Mouse (Mus musculus) forebrain, embryonic 15.5 days (tissue): ENCODE results near the gene Cdkn2aipnl. TPM values are rescaled to one million over a fixed set of nuclear protein-coding genes. Genes with fewer than 3 reads are reported as not detected.

ENCODE experiments used
- ATAC-seq: fragments of 200-750 bp; cut with Nextera tagmentation; replicated peaks from 2 replicates; pipeline ENCODE4 v1.8.0; 2017; ENCODE audit warnings: mild to moderate bottlenecking, moderate TSS enrichment, moderate library complexity
- H3K27ac ChIP-seq: fragments of 300-500 bp; sonication (generic); replicated peaks from 2 replicates; pipeline ENCODE4 v1.5.1; 2015; ENCODE audit warnings: mild to moderate bottlenecking, inconsistent platforms
- H3K27me3 ChIP-seq: fragments of 300-500 bp; sonication (generic); 2 replicates; pipeline ENCODE4 v1.6.1; 2015; ENCODE audit warnings: inconsistent platforms
- H3K36me3 ChIP-seq: fragments of 300-500 bp; sonication (generic); 2 replicates; pipeline ENCODE4 v1.6.1; 2015; ENCODE audit warnings: mild to moderate bottlenecking, inconsistent platforms
- H3K4me1 ChIP-seq: fragments of 300-500 bp; sonication (generic); 2 replicates; pipeline ENCODE4 v1.6.1; 2015; ENCODE audit warnings: inconsistent platforms
- H3K4me2 ChIP-seq: fragments of 300-500 bp; sonication (generic); replicated peaks from 2 replicates; pipeline ENCODE4 v1.6.1; 2015; ENCODE audit warnings: mild to moderate bottlenecking, inconsistent platforms
- H3K4me3 ChIP-seq: fragments of 300-500 bp; sonication (generic); 2 replicates; pipeline ENCODE4 v1.5.1; 2015; ENCODE audit warnings: mild to moderate bottlenecking, inconsistent platforms
- H3K9ac ChIP-seq: fragments of 300-500 bp; sonication (generic); replicated peaks from 2 replicates; pipeline ENCODE4 v1.6.1; 2015; ENCODE audit warnings: mild to moderate bottlenecking, inconsistent platforms
- H3K9me3 ChIP-seq: fragments of 300-500 bp; sonication (generic); 2 replicates; pipeline ENCODE4 v1.6.1; 2016; ENCODE audit warnings: inconsistent platforms
- WGBS: fragments of 180-500 bp; shearing (Covaris S2); methylation state at CpG from one replicate; pipeline ENCODE4 v1.1.7; 2015; ENCODE audit warnings: mixed read lengths; 5-methylcytosine and 5-hydroxymethylcytosine counted together
- polyA plus RNA-seq: library from polyadenylated mRNA; unstranded; fragments of >200 nt; fragmentation: Nextera tagmentation; extraction: Ambion mirVana; gene quantifications from 2 replicates; pipeline ENCODE4 v1.2.1, GENCODE M21; 2015

The Cdkn2aipnl gene
- polyA plus RNA-seq, 1 experiment from 2014 or later: 118 TPM

GRCm38 (mm10) chr11:51935636-51936434 is 31.6 kb upstream of the Cdkn2aipnl start:
- H3K4me2 ChIP-seq: no peak overlapping the region
- no peak for ATAC-seq
- no peaks in the 10 kb centered on the region for H3K36me3 ChIP-seq
- WGBS: 65% methylated on average over 5 of the region's 5 CpGs
- H3K27me3 ChIP-seq: no peaks in the 10 kb centered on the region
- no peaks in the 10 kb centered on the region for H3K4me1 ChIP-seq
- no peak overlapping the region for H3K4me3 ChIP-seq
- H3K9me3 ChIP-seq: no peaks in the 10 kb centered on the region
- H3K9ac ChIP-seq: no peak overlapping the region
- no peak overlapping the region for H3K27ac ChIP-seq

GRCm38 (mm10) chr11:51937361-51937781 is 30.1 kb upstream of the Cdkn2aipnl start:
- Histone ChIP-seq H3K36me3 (no peaks in the 10 kb centered on the region), H3K4me1 (no peaks in the 10 kb centered on the region), H3K27me3 (no peaks in the 10 kb centered on the region), H3K4me3 (no peak overlapping the region), H3K9ac (no peak overlapping the region), H3K9me3 (no peaks in the 10 kb centered on the region), H3K4me2 (no peak overlapping the region), H3K27ac (no peak overlapping the region)
- 61% methylated on average over 6 of the region's 6 CpGs for WGBS
- ATAC-seq: no peak

- Histone ChIP-seq H3K4me3 (no peak overlapping the region), H3K9me3 (no peaks in the 10 kb centered on the region), H3K4me1 (peaks cover 12% of the 10 kb centered on the region; the same call in 1 of the 2 replicates), H3K9ac (no peak overlapping the region), H3K27me3 (no peaks in the 10 kb centered on the region), H3K27ac (no peak overlapping the region), H3K4me2 (no peak overlapping the region), H3K36me3 (no peaks in the 10 kb centered on the region)
- no peak for ATAC-seq
- WGBS: 88% methylated on average over 12 of the region's 12 CpGs
These were observed 28.5 kb upstream of the Cdkn2aipnl start for GRCm38 (mm10) chr11:51938817-51939589.

GRCm38 (mm10) chr11:51939590-51939955 is 27.9 kb upstream of the Cdkn2aipnl start:
- Histone ChIP-seq H3K36me3 (no peaks in the 10 kb centered on the region), H3K4me3 (no peak overlapping the region), H3K27ac (no peak overlapping the region), H3K9ac (no peak overlapping the region), H3K27me3 (no peaks in the 10 kb centered on the region), H3K4me1 (peaks cover 12% of the 10 kb centered on the region; the same call in 1 of the 2 replicates), H3K9me3 (no peaks in the 10 kb centered on the region), H3K4me2 (no peak overlapping the region)
- no peak for ATAC-seq
- 85% methylated on average over 8 of the region's 8 CpGs for WGBS

- H3K27me3 ChIP-seq: no peaks in the 10 kb centered on the region
- peaks cover 15% of the 10 kb centered on the region; the same call in 1 of the 2 replicates for H3K4me1 ChIP-seq
- ATAC-seq: no peak
- H3K9me3 ChIP-seq: no peaks in the 10 kb centered on the region
- WGBS: 77% methylated on average over 13 of the region's 13 CpGs
- H3K4me2 ChIP-seq: no peak overlapping the region
- no peak overlapping the region for H3K4me3 ChIP-seq
- no peak overlapping the region for H3K9ac ChIP-seq
- H3K36me3 ChIP-seq: no peaks in the 10 kb centered on the region
- H3K27ac ChIP-seq: no peak overlapping the region
These were observed 26.9 kb upstream of the Cdkn2aipnl start for GRCm38 (mm10) chr11:51940511-51940955.

- WGBS: 54% methylated on average over 15 of the region's 15 CpGs
- no peaks in the 10 kb centered on the region for H3K36me3 ChIP-seq
- H3K9me3 ChIP-seq: no peaks in the 10 kb centered on the region
- peak overlapping the region; percentile 50 for H3K27ac ChIP-seq
- H3K4me1 ChIP-seq: peaks cover 19% of the 10 kb centered on the region; the same call in 1 of the 2 replicates
- peak; percentile 72 for ATAC-seq
- H3K4me3 ChIP-seq: no peak overlapping the region
- H3K4me2 ChIP-seq: no peak overlapping the region; the same call in 1 of the 2 replicates
- H3K9ac ChIP-seq: no peak overlapping the region
- no peaks in the 10 kb centered on the region for H3K27me3 ChIP-seq
These were observed 24.6 kb upstream of the Cdkn2aipnl start for GRCm38 (mm10) chr11:51942602-51943499.

GRCm38 (mm10) chr11:51943500-51943841 is 24.0 kb upstream of the Cdkn2aipnl start:
- ATAC-seq: no peak
- peak overlapping the region; percentile 50 for H3K27ac ChIP-seq
- no peaks in the 10 kb centered on the region for H3K27me3 ChIP-seq
- no peak overlapping the region for H3K4me3 ChIP-seq
- H3K4me2 ChIP-seq: no peak overlapping the region; the same call in 1 of the 2 replicates
- WGBS: 64% methylated on average over 6 of the region's 6 CpGs
- H3K4me1 ChIP-seq: peaks cover 19% of the 10 kb centered on the region; the same call in 1 of the 2 replicates
- no peaks in the 10 kb centered on the region for H3K9me3 ChIP-seq
- no peak overlapping the region for H3K9ac ChIP-seq
- no peaks in the 10 kb centered on the region for H3K36me3 ChIP-seq

GRCm38 (mm10) chr11:51944239-51944638 is 23.2 kb upstream of the Cdkn2aipnl start:
- 69% methylated on average over 3 of the region's 3 CpGs for WGBS
- Histone ChIP-seq H3K4me3 (no peak overlapping the region), H3K9me3 (no peaks in the 10 kb centered on the region), H3K27ac (no peak overlapping the region), H3K9ac (no peak overlapping the region), H3K4me2 (no peak overlapping the region), H3K36me3 (no peaks in the 10 kb centered on the region), H3K4me1 (peaks cover 19% of the 10 kb centered on the region; the same call in 1 of the 2 replicates), H3K27me3 (no peaks in the 10 kb centered on the region)
- no peak for ATAC-seq

GRCm38 (mm10) chr11:51945548-51945947 is 21.9 kb upstream of the Cdkn2aipnl start:
- ATAC-seq: no peak; the same call in 1 of the 2 replicates
- Histone ChIP-seq H3K4me1 (peaks cover 19% of the 10 kb centered on the region; the same call in 1 of the 2 replicates), H3K27ac (no peak overlapping the region), H3K36me3 (no peaks in the 10 kb centered on the region), H3K4me2 (no peak overlapping the region), H3K27me3 (no peaks in the 10 kb centered on the region), H3K9ac (no peak overlapping the region), H3K4me3 (no peak overlapping the region), H3K9me3 (no peaks in the 10 kb centered on the region)
- WGBS: 47% methylated on average over 8 of the region's 8 CpGs

GRCm38 (mm10) chr11:51946144-51946543 is 21.3 kb upstream of the Cdkn2aipnl start:
- no peak overlapping the region for H3K4me3 ChIP-seq
- H3K36me3 ChIP-seq: no peaks in the 10 kb centered on the region
- H3K27me3 ChIP-seq: no peaks in the 10 kb centered on the region
- peaks cover 19% of the 10 kb centered on the region; the same call in 1 of the 2 replicates for H3K4me1 ChIP-seq
- 72% methylated on average over 6 of the region's 6 CpGs for WGBS
- H3K9ac ChIP-seq: no peak overlapping the region
- no peak overlapping the region for H3K27ac ChIP-seq
- no peaks in the 10 kb centered on the region for H3K9me3 ChIP-seq
- no peak for ATAC-seq
- no peak overlapping the region for H3K4me2 ChIP-seq

GRCm38 (mm10) chr11:51949155-51949840 is 18.2 kb upstream of the Cdkn2aipnl start:
- Histone ChIP-seq H3K4me3 (no peak overlapping the region), H3K27me3 (no peaks in the 10 kb centered on the region), H3K9me3 (no peaks in the 10 kb centered on the region), H3K9ac (no peak overlapping the region), H3K27ac (no peak overlapping the region), H3K36me3 (no peaks in the 10 kb centered on the region), H3K4me1 (0 out of 2 replicates have a peak, but pooled peaks cover 7% of the 10 kb centered on the region), H3K4me2 (no peak overlapping the region)
- no peak for ATAC-seq
- WGBS: 86% methylated on average over 9 of the region's 9 CpGs
